Mouse (Mus musculus) stomach, embryonic 14.5 days (tissue): Measurements from ENCODE around the gene Rgs13. TPM values are rescaled to one million over a fixed set of nuclear protein-coding genes. Genes with fewer than 3 reads are reported as not detected.

Experiments
- ATAC-seq: fragments of 200-750 bp; cut with Nextera tagmentation; 2 replicates; pipeline ENCODE4 v1.8.0; 2017; ENCODE audit warnings: low read depth, moderate TSS enrichment; ENCODE audit not compliant: insufficient number of reproducible peaks, insufficient read depth, low FRiP score
- H3K27ac ChIP-seq: fragments of 300-500 bp; sonication (generic); 2 replicates; pipeline ENCODE4 v1.5.1; 2014; ENCODE audit warnings: mild to moderate bottlenecking, low read length, moderate library complexity, mixed read lengths
- H3K27me3 ChIP-seq: fragments of 300-500 bp; sonication (generic); 2 replicates; pipeline ENCODE4 v1.6.1; 2014; ENCODE audit warnings: low read length, control low read depth, mixed read lengths; ENCODE audit not compliant: control insufficient read depth, insufficient read depth
- H3K36me3 ChIP-seq: fragments of 300-500 bp; sonication (generic); 2 replicates; pipeline ENCODE4 v1.6.1; 2014; ENCODE audit warnings: mild to moderate bottlenecking, control low read depth, low read length, moderate library complexity, mixed read lengths; ENCODE audit not compliant: control insufficient read depth, insufficient read depth
- H3K4me1 ChIP-seq: fragments of 300-500 bp; sonication (generic); 2 replicates; pipeline ENCODE4 v1.6.1; 2014; ENCODE audit warnings: low read length, control low read depth, mixed read lengths; ENCODE audit not compliant: control insufficient read depth, insufficient read depth
- H3K4me2 ChIP-seq: fragments of 300-500 bp; sonication (generic); replicated peaks from 2 replicates; pipeline ENCODE4 v1.6.1; 2014; ENCODE audit warnings: low read depth, low read length, control low read depth
- H3K4me3 ChIP-seq: fragments of 300-500 bp; sonication (generic); 2 replicates; pipeline ENCODE4 v1.5.1; 2014; ENCODE audit warnings: low read depth, low read length, control low read depth
- H3K9ac ChIP-seq: fragments of 300-500 bp; sonication (generic); replicated peaks from 2 replicates; pipeline ENCODE4 v1.6.1; 2014; ENCODE audit warnings: low read depth, mild to moderate bottlenecking, control low read depth, low read length, moderate library complexity, mixed read lengths
- H3K9me3 ChIP-seq: fragments of 300-500 bp; sonication (generic); 2 replicates; pipeline ENCODE4 v1.6.1; 2016; ENCODE audit warnings: low read depth, low read length, control low read depth; ENCODE audit not compliant: control insufficient read depth
- WGBS: fragments of 180-500 bp; shearing (Covaris S2); extraction: QIAGEN DNeasy Blood & Tissue Kit; methylation state at CpG from one replicate; pipeline ENCODE4 v1.1.7; 2014; 5-methylcytosine and 5-hydroxymethylcytosine counted together
- polyA plus RNA-seq: library from polyadenylated mRNA; unstranded; fragments of >200 nt; fragmentation: Nextera tagmentation; extraction: Ambion mirVana; gene quantifications from 2 replicates; pipeline ENCODE4 v1.2.1, GENCODE M21; 2014

Gene Rgs13
- polyA plus RNA-seq, 1 experiment from 2014 or later: 0.22 TPM

- Histone ChIP-seq H3K9ac (no peak overlapping the region), H3K4me1 (no peaks in the 10 kb centered on the region), H3K27me3 (no peaks in the 10 kb centered on the region), H3K4me2 (no peak overlapping the region), H3K9me3 (no peaks in the 10 kb centered on the region), H3K27ac (no peak overlapping the region), H3K4me3 (no peak overlapping the region), H3K36me3 (no peaks in the 10 kb centered on the region)
- no peak for ATAC-seq
- WGBS: 57% methylated on average over 7 of the region's 7 CpGs
Observed at GRCm38 (mm10) chr1:144186655-144187396, 9.7 kb upstream of the Rgs13 start.

- H3K4me2 ChIP-seq: no peak overlapping the region
- no peaks in the 10 kb centered on the region for H3K27me3 ChIP-seq
- 69% methylated on average over 4 of the region's 4 CpGs for WGBS
- H3K4me1 ChIP-seq: no peaks in the 10 kb centered on the region
- no peaks in the 10 kb centered on the region for H3K36me3 ChIP-seq
- H3K9ac ChIP-seq: no peak overlapping the region
- H3K27ac ChIP-seq: no peak overlapping the region
- no peak for ATAC-seq
- H3K4me3 ChIP-seq: no peak overlapping the region
- no peaks in the 10 kb centered on the region for H3K9me3 ChIP-seq
Observed at GRCm38 (mm10) chr1:144184955-144185715, 8.0 kb upstream of the Rgs13 start.

GRCm38 (mm10) chr1:144183622-144184021 lies 6.5 kb upstream of the Rgs13 start:
- H3K9ac ChIP-seq: no peak overlapping the region
- no peak overlapping the region for H3K27ac ChIP-seq
- H3K27me3 ChIP-seq: no peaks in the 10 kb centered on the region
- no peak overlapping the region for H3K4me2 ChIP-seq
- H3K4me1 ChIP-seq: no peaks in the 10 kb centered on the region
- no peaks in the 10 kb centered on the region for H3K36me3 ChIP-seq
- no peak overlapping the region for H3K4me3 ChIP-seq
- no peak for ATAC-seq
- no peaks in the 10 kb centered on the region for H3K9me3 ChIP-seq

- no peaks in the 10 kb centered on the region for H3K36me3 ChIP-seq
- H3K4me2 ChIP-seq: no peak overlapping the region
- no peak overlapping the region for H3K27ac ChIP-seq
- no peaks in the 10 kb centered on the region for H3K9me3 ChIP-seq
- no peak overlapping the region for H3K9ac ChIP-seq
- no peaks in the 10 kb centered on the region for H3K4me1 ChIP-seq
- H3K4me3 ChIP-seq: no peak overlapping the region
- 89% methylated on average over 4 of the region's 4 CpGs for WGBS
- no peak for ATAC-seq
- no peaks in the 10 kb centered on the region for H3K27me3 ChIP-seq
Observed at GRCm38 (mm10) chr1:144179559-144179958, 2.4 kb upstream of the Rgs13 start.

GRCm38 (mm10) chr1:144178281-144178957 lies 1.2 kb upstream of the Rgs13 start:
- no peaks in the 10 kb centered on the region for H3K4me1 ChIP-seq
- H3K9me3 ChIP-seq: no peaks in the 10 kb centered on the region
- no peaks in the 10 kb centered on the region for H3K36me3 ChIP-seq
- H3K4me3 ChIP-seq: no peak overlapping the region
- no peak overlapping the region for H3K9ac ChIP-seq
- no peak overlapping the region for H3K4me2 ChIP-seq
- no peak for ATAC-seq
- H3K27ac ChIP-seq: no peak overlapping the region
- no peaks in the 10 kb centered on the region for H3K27me3 ChIP-seq
- 64% methylated on average over 9 of the region's 9 CpGs for WGBS

GRCm38 (mm10) chr1:144177620-144178019 lies 448 bp upstream of the Rgs13 start:
- no peaks in the 10 kb centered on the region for H3K36me3 ChIP-seq
- H3K9ac ChIP-seq: no peak overlapping the region
- H3K9me3 ChIP-seq: no peaks in the 10 kb centered on the region
- no peak overlapping the region for H3K4me3 ChIP-seq
- H3K4me2 ChIP-seq: no peak overlapping the region
- ATAC-seq: no peak
- no peak overlapping the region for H3K27ac ChIP-seq
- H3K4me1 ChIP-seq: no peaks in the 10 kb centered on the region
- no peaks in the 10 kb centered on the region for H3K27me3 ChIP-seq

GRCm38 (mm10) chr1:144174760-144175159 lies 2.4 kb downstream of the Rgs13 start:
- H3K9ac ChIP-seq: no peak overlapping the region
- no peak overlapping the region for H3K4me2 ChIP-seq
- no peak for ATAC-seq
- WGBS: 79% methylated on average over 6 of the region's 6 CpGs
- H3K27me3 ChIP-seq: no peaks in the 10 kb centered on the region
- H3K9me3 ChIP-seq: no peaks in the 10 kb centered on the region
- H3K4me1 ChIP-seq: no peaks in the 10 kb centered on the region
- no peak overlapping the region for H3K4me3 ChIP-seq
- H3K36me3 ChIP-seq: no peaks in the 10 kb centered on the region
- no peak overlapping the region for H3K27ac ChIP-seq

GRCm38 (mm10) chr1:144173568-144174036 lies 3.6 kb downstream of the Rgs13 start:
- Histone ChIP-seq H3K4me2 (no peak overlapping the region), H3K27ac (no peak overlapping the region), H3K27me3 (no peaks in the 10 kb centered on the region), H3K4me1 (no peaks in the 10 kb centered on the region), H3K9ac (no peak overlapping the region), H3K36me3 (no peaks in the 10 kb centered on the region), H3K9me3 (no peaks in the 10 kb centered on the region), H3K4me3 (no peak overlapping the region)
- 67% methylated on average over 2 of the region's 2 CpGs for WGBS
- ATAC-seq: no peak
